Mouse (Mus musculus) G1E (cell line): ENCODE data around the gene Mccc1. TPM values are rescaled to one million over a fixed set of nuclear protein-coding genes. Genes with fewer than 3 reads are reported as not detected.

Source experiments
- ATAC-seq: 2 replicates; pipeline ENCODE4 v1.8.0; 2016; ENCODE audit warnings: mild to moderate bottlenecking; ENCODE audit not compliant: insufficient number of reproducible peaks, poor library complexity, low FRiP score, severe bottlenecking; ENCODE audit errors: extremely low read depth
- DNase-seq: peaks from one replicate; pipeline ENCODE4 v3.0.0; 2012; ENCODE audit warnings: low spot score
- H3K27me3 ChIP-seq: 2 replicates; pipeline ENCODE4 v1.6.1; 2012; ENCODE audit warnings: mild to moderate bottlenecking, low read length, inconsistent platforms; ENCODE audit not compliant: insufficient read depth
- H3K36me3 ChIP-seq: replicated peaks from 2 replicates; pipeline ENCODE3; 2012; ENCODE audit warnings: mild to moderate bottlenecking, inconsistent platforms
- H3K4me1 ChIP-seq: 2 replicates; pipeline ENCODE4 v1.6.1; 2012; ENCODE audit warnings: low read depth, low read length, inconsistent platforms, mixed read lengths; ENCODE audit not compliant: insufficient read depth
- H3K4me3 ChIP-seq: 2 replicates; pipeline ENCODE4 v1.5.1; 2012; ENCODE audit warnings: low read depth, mild to moderate bottlenecking, inconsistent platforms, low read length, moderate library complexity, mixed read lengths
- H3K9me3 ChIP-seq: replicated peaks from 2 replicates; pipeline ENCODE4 v1.6.1; 2012; ENCODE audit warnings: inconsistent platforms
- CTCF ChIP-seq: IDR thresholded peaks from 2 replicates; pipeline ENCODE4 v1.5.1; 2012; ENCODE audit warnings: low read depth, low read length, inconsistent platforms, mixed read lengths
- GATA1 ChIP-seq: IDR thresholded peaks from 2 replicates; pipeline ENCODE4 v1.6.1; 2012; ENCODE audit warnings: borderline replicate concordance, low read length, inconsistent platforms, mixed read lengths
- GATA2 ChIP-seq: IDR thresholded peaks from 2 replicates; pipeline ENCODE4 v1.6.1; 2012; ENCODE audit warnings: low read depth, low read length, inconsistent platforms, borderline replicate concordance
- POLR2AphosphoS5 ChIP-seq: IDR thresholded peaks from 2 replicates; pipeline ENCODE4 v1.6.1; 2012; ENCODE audit warnings: low read depth, low read length, inconsistent platforms; ENCODE audit not compliant: insufficient replicate concordance
- TAL1 ChIP-seq: conservative IDR thresholded peaks from 2 replicates; pipeline ENCODE4 v1.6.1; 2012; ENCODE audit warnings: low read depth, low read length, inconsistent platforms, mixed read lengths
- polyA plus RNA-seq: library from polyadenylated mRNA; stranded (reverse); fragments of >175 nt; gene quantifications from 2 replicates; pipeline ENCODE4 v1.2.3, GENCODE M21; 2012
- total RNA-seq, 2 experiments: library from RNA; stranded (forward) in 1 of 2; stranded (reverse) in 1 of 2; fragments of 200-1000 nt in 1 of 2; fragments of >200 nt in 1 of 2; fragmentation: Nextera tagmentation in 1 of 2; gene quantifications; 2 replicates each; pipeline ENCODE4 v1.2.3; 2014 to 2017

Gene Mccc1
- total and polyA plus RNA-seq, 3 experiments = 2.5 to 12.1 (median 8.2) TPM

DNA sequence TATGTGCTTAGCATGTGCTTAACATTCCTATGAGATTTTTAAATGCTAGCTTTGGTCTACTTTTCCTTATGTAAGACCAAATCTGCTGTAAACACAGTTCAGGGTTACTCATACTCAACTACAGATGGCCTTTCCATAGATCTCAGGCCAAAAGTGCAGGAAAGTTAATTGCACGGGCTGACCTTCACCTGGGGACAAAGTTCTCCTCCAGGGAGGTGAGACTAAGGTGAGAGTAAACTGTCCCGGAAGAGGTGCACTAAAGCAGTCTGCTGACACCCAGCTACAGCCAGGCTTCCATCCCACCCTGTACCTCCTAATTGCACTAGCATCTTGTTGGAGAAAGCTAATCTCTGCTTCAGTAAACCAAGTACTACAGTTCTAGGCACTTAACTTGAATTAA lies 74.6 kb downstream of the Mccc1 start:
- Histone ChIP-seq H3K36me3 (peaks cover 24% of the 10 kb centered on the region), H3K4me3 (no peak overlapping the region), H3K4me1 (peaks cover 77% of the 10 kb centered on the region), H3K27me3 (no peaks in the 10 kb centered on the region), H3K9me3 (no peaks in the 10 kb centered on the region)
- DNase-seq (no peak), ATAC-seq (no peak)
- TF ChIP-seq GATA2 = no peak
- TF ChIP-seq CTCF = no peak
- TF ChIP-seq POLR2AphosphoS5 = no peak
- TF ChIP-seq TAL1 = no peak
- no peak for TF ChIP-seq GATA1

DNA sequence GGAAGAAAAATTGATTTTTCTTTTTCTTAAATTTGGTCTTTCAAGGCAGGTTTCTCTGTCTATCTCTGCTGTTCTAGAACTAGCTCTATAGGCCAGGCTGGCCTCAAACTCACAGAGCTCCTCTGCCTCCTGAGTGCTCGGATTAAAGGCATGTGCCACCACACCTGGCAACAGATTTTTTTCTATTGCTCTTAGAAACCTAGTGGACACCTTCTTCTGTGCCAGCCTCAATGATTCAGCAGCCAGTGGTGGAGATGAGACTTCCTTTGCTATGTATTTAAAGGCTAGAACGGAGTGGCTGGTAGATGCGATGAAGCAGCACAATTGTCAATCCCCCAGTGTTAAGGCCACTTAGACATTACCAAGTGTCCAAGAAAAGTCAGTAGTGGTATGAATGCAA lies 76.5 kb downstream of the Mccc1 start:
- TF ChIP-seq TAL1 (no peak), GATA1 (no peak), GATA2 (no peak), POLR2AphosphoS5 (no peak), CTCF (no peak)
- Histone ChIP-seq H3K4me1 (peaks cover 71% of the 10 kb centered on the region), H3K4me3 (peak overlapping the region; percentile 24; the same call in 1 of the 2 replicates), H3K36me3 (peaks cover 29% of the 10 kb centered on the region), H3K9me3 (no peaks in the 10 kb centered on the region), H3K27me3 (no peaks in the 10 kb centered on the region)
- ATAC-seq (no peak), DNase-seq (no peak)

DNA sequence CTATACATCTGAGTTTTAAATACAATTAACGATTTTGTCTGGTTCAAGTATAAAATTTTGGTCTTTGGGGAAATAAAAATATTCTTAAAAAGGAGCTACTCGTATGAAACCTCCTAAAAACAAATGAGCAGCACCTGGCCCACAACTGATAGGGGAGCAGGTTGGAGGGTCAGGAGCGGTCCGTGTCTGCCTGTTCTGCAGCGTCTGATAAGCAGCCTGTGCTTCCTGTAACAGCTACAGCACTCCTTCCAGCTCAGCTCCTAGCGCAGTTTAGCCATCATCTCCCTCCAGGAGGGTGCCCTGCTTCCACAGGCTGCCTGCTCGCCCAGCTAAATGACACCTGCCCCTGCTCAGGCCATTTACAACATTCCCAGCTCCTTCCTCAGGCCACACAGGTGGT lies 77.0 kb downstream of the Mccc1 start:
- TF ChIP-seq POLR2AphosphoS5 (no peak), TAL1 (peak; percentile 92), GATA1 (no peak), CTCF (no peak), GATA2 (peak; percentile 59; the same call in 1 of the 2 replicates)
- Histone ChIP-seq H3K4me3 (peak overlapping the region; percentile 65; the same call in 1 of the 2 replicates), H3K9me3 (no peaks in the 10 kb centered on the region), H3K36me3 (peaks cover 30% of the 10 kb centered on the region), H3K27me3 (no peaks in the 10 kb centered on the region), H3K4me1 (peaks cover 68% of the 10 kb centered on the region)
- ATAC-seq = peak; percentile 96
- peak; percentile 58 for DNase-seq

DNA sequence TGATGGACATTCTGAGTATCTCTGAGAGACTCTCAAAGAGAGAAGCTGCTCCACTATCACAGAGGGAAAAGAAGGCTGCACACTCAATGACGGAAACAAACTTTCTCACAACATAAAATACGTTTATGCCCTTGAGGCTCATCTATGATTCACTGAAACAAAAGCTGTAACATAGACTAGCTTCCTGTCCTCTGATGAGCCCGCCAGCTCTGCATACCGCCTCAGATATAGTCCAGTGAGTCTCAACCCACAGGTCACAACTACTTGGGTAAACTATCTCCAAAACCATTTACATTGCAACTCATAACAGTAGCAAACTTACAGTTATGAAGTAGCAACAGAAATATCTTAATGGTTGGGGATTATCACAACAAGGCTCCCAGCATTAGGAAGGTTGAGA lies 78.0 kb downstream of the Mccc1 start:
- H3K36me3 ChIP-seq = peaks cover 39% of the 10 kb centered on the region
- no peaks in the 10 kb centered on the region for H3K9me3 ChIP-seq
- DNase-seq (no peak), ATAC-seq (no peak)
- no peaks in the 10 kb centered on the region for H3K27me3 ChIP-seq
- no peak overlapping the region; the same call in 1 of the 2 replicates for H3K4me3 ChIP-seq
- no peak for TF ChIP-seq POLR2AphosphoS5
- TF ChIP-seq TAL1 = no peak
- TF ChIP-seq GATA1 = no peak
- no peak for TF ChIP-seq GATA2
- TF ChIP-seq CTCF = no peak
- peaks cover 62% of the 10 kb centered on the region for H3K4me1 ChIP-seq

DNA sequence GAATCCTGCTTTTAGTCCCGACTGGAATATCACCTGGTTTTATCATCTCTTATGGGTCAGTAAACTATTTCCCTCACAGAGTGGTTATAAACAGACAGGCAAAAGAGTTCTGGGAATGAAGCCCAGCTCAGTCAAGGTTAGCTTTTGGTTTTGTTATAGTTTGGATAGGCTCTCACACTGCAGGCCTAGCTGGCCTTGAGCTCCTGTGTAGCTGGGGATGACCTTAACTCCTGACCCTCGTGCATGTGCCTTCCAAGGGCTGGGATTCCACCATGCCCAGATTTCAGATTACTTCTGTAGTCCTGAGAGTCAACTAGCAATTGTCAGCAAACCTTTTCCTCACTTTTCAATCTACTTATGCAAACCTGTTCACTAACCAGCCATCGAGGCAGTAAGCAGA lies 82.2 kb downstream of the Mccc1 start:
- DNase-seq (no peak), ATAC-seq (no peak)
- TF ChIP-seq GATA2 (no peak), POLR2AphosphoS5 (no peak), GATA1 (no peak), TAL1 (no peak), CTCF (no peak)
- Histone ChIP-seq H3K27me3 (no peaks in the 10 kb centered on the region), H3K4me3 (no peak overlapping the region), H3K4me1 (peaks cover 27% of the 10 kb centered on the region), H3K36me3 (peaks cover 52% of the 10 kb centered on the region), H3K9me3 (no peaks in the 10 kb centered on the region)

Other genes starting within 250 kb of the Mccc1 start
- 167 and 207 TPM in 2 replicates for gene Atp11b, start 246.6 kb downstream of the Mccc1 start, total RNA-seq (2014; fragmentation: Nextera tagmentation)
- 112 and 121 TPM in 2 replicates for gene Atp11b, start 246.6 kb downstream of the Mccc1 start, total RNA-seq (2017)
- gene Atp11b, start 246.6 kb downstream of the Mccc1 start, polyA plus RNA-seq = 28.3 and 29.9 TPM in 2 replicates
- gene Dcun1d1, start 63.2 kb downstream of the Mccc1 start, total RNA-seq (2014; fragmentation: Nextera tagmentation) = 144 and 220 TPM in 2 replicates
- 89.7 and 136 TPM in 2 replicates for gene Dcun1d1, start 63.2 kb downstream of the Mccc1 start, total RNA-seq (2017)
- gene Dcun1d1, start 63.2 kb downstream of the Mccc1 start, polyA plus RNA-seq = 7.9 and 14.8 TPM in 2 replicates
- not detected in 2 replicates for gene Ccdc144b, start 52.9 kb upstream of the Mccc1 start, total RNA-seq (2014; fragmentation: Nextera tagmentation)
- gene Ccdc144b, start 52.9 kb upstream of the Mccc1 start, total RNA-seq (2017) = under 0.01 and 0.05 TPM in 2 replicates
- gene Ccdc144b, start 52.9 kb upstream of the Mccc1 start, polyA plus RNA-seq = not detected in 2 replicates
- 25.6 and 29.6 TPM in 2 replicates for gene Acad9, start 65.3 kb upstream of the Mccc1 start, total RNA-seq (2014; fragmentation: Nextera tagmentation)
- gene Acad9, start 65.3 kb upstream of the Mccc1 start, total RNA-seq (2017) = 26.8 and 29.4 TPM in 2 replicates
- 21.1 and 23.0 TPM in 2 replicates for gene Acad9, start 65.3 kb upstream of the Mccc1 start, polyA plus RNA-seq
- 13.5 and 16.3 TPM in 2 replicates for gene D3Ertd254e, start 150.3 kb upstream of the Mccc1 start, total RNA-seq (2014; fragmentation: Nextera tagmentation)
- 9.2 and 10.0 TPM in 2 replicates for gene D3Ertd254e, start 150.3 kb upstream of the Mccc1 start, total RNA-seq (2017)
- 0.29 and 0.43 TPM in 2 replicates for gene D3Ertd254e, start 150.3 kb upstream of the Mccc1 start, polyA plus RNA-seq
- not detected in 2 replicates for gene Qrfpr, start 221.6 kb upstream of the Mccc1 start, total RNA-seq (2014; fragmentation: Nextera tagmentation)
- gene Qrfpr, start 221.6 kb upstream of the Mccc1 start, total RNA-seq (2017) = 0.17 and 0.22 TPM in 2 replicates
- gene Qrfpr, start 221.6 kb upstream of the Mccc1 start, polyA plus RNA-seq = not detected in 2 replicates